Mouse (Mus musculus): Measurements from ENCODE around the gene Apobr.
A peak's percentile ranks its signal among the peaks of the same experiment; 100 is the strongest.

Apobr gene

GRCm38 (mm10) chr7:126584506-126584977 is at the start of gene Apobr:
Gene Apobr (plus strand): TSS chr7:126584942.
- DNase-seq (ENCODE audit: low read depth), result peak; percentile 81

DNA sequence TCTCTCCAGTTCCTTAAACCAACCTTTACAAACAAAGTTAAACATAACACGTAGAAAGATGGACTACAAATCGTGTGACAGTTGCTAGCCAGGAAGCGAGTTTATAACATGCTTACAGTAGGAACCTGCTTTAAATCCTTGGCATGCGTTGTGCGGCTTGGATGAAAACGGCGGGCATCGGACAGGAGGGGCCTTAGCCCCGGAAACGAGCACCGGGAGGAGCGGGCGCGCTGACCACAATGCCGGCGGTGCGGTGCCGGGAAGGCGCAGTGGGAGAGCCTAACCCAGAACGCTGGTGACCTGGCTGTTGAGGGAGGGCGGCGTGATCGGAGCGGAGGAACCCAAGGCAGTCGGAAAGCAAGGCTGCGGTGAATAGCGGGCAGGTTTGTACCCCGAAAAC is 49.0 kb upstream of the Apobr start:
- peak; percentile 29 for DNase-seq (ENCODE audit: low read depth)

DNA sequence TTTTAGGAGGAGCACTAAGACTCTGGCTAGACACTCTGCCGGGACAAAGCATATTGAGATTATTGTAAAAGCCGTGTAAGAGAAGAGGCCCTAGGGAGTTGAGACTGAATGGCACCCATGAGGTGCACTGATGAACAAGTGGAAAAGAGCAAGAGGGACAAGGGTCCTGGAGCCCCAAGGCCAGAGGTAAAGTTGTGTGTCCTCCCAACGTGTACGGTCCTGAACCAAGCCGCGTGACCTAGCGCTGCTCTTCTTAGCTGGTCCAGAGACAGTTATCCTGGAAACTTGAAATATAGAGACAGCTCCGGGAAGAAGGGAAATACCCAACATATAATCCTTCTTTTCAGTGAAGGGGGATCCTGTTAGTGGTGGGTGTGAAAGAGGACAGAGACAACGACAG is 48.3 kb upstream of the Apobr start:
- DNase-seq (ENCODE audit: low read depth), result no peak

DNA sequence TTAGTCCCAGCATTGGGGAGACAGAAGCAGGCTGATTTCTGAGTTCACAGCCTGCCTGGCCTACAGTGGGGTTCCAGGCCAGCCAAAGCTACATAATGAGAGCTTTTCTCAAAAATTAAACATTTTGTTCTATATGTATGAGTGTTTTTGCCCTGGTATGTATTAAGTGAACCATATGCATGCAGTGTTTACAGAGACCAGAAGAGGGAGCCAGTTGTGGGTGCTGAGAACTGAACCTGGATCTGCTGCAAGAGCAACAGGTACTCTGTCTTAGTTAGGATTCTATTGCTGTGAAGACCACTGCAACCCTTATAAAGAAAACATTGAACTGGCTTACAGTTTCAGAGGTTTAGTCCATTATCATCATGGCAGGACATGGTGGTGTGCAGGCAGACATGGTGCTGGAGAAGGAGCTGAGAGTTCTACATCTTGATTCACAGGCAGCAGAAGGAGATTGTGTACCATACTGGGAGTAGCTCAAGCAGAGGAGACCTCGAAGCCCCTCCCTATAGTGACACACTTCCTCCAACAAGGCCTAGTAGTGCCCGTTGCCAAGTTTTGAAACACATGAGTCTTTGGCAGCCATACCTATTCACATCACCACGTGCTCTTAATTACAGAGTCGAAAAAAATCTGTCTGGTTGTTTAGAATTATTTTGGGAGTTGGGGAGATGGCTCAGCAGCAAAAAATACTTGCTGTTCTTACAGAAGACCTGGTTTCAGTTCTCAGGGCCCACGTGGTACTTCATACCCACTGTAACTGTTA is 46.7 kb upstream of the Apobr start:
- DNase-seq (ENCODE audit: low read depth), result peak; percentile 81

DNA sequence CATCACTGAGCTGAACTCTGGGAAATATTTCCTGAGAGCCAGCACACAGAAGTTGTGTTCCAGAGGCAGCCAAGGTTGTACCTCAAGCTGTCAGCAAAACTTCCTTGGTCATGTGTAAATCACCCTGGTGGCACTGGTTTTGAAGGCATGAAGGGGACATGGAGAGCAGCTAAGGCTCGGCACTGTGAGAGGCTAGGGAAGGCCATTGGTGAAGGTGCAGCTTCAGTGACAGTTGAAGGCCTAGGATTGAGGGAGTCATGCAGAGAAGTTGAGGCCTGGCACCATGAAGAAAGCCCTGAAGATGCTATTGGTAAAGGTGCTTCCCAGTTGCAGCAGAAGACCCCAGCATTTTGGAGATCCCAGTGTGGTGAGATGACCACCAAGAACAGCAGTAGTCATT is 43.1 kb upstream of the Apobr start:
- DNase-seq (ENCODE audit: low read depth), result no peak

DNA sequence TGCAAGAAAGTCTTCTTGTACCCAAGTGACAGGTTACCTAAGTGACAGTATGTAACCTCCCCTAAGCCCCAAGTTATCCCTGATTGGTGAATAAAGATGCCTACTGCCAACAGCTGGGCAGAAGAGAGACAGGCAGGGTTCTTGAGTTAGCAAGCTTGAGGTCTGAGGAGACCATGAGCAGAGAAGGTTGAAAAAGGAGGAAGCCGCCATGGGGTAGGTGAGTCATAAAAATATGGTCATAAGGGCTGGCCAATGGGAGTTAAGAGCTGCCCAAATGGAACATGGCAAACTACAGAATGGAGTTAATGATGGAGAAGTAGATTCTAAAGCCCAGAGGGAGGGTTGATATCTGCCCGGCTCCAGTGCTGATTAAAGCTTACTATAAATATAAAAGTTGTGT is 39.1 kb upstream of the Apobr start:
- DNase-seq (ENCODE audit: low read depth), result no peak

GRCm38 (mm10) chr7:126554796-126555195 is 29.9 kb upstream of the Apobr start:
- DNase-seq (ENCODE audit: low read depth), result peak; percentile 61

- no peak for DNase-seq (ENCODE audit: low read depth)
Measured at GRCm38 (mm10) chr7:126556635-126557034, 28.1 kb upstream of the Apobr start.

GRCm38 (mm10) chr7:126565693-126566092 is 19.0 kb upstream of the Apobr start:
- DNase-seq (ENCODE audit: low read depth), result peak; percentile 78

- DNase-seq (ENCODE audit: low read depth), result peak; percentile 94
Measured at GRCm38 (mm10) chr7:126566094-126566765, 18.5 kb upstream of the Apobr start, which contains the start of gene Eif3c. Gene Eif3c (minus strand): TSS chr7:126566411.

DNA sequence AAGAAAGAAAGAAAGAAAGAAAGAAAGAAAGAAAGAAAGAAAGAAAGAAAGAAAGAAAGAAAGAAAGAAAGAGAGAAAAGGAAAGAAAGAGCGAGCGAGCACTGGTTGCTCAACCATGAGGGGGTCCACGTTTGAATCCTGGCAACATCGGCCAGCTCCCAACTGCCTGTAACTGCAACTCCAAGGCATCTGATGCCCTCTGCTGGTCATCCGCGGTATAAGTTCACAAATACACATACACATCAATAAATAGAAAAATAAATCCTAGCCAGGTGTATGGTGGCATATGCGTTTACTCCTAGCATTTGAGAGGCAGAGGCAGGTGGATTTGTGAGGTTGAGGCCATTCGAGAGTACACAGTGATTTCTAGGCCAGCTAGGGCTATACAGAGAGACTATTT is 7.8 kb upstream of the Apobr start:
- DNase-seq (ENCODE audit: low read depth), result peak; percentile 84

- DNase-seq (ENCODE audit: low read depth), result peak; percentile 69
Measured at GRCm38 (mm10) chr7:126579172-126579571, 5.6 kb upstream of the Apobr start.

DNA sequence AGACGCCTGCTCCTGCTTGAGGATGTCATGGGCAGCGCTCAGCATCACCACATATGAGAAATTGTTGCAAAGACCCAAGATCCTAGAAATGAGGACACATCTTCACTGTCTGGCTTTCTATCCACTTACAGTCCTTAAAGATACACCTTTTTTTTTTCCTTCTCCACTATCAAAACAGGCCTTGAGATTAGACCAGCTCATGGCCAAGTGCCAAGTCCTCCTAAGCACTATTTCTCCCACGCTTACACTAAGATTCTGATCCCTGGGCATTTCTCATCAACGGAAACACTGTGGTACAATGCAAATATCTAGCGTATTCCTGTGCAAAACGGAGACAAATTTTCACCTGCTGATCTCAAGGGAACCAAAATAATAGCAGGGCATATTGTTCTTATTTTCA is 3.1 kb upstream of the Apobr start:
- DNase-seq (ENCODE audit: low read depth), result no peak

DNA sequence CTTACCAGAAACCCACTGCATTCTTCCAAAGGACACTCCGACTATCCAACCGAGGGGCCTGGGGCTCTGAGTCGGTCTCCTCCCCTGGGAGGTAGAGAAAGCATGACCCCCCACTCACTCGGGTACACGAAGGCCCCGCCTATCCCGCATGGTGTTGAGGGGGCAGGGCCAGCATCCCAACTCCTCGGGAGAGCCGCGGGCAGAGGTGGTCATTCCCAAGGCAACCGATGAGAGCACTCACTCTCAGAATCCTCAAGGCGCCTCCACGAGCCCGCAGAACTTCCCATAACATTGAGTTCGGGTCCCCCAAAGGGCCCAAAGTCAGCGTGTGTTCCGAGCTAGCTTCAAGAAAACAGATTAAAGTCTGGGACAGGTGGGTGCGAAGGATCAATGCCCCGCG is 2.0 kb upstream of the Apobr start:
- no peak for DNase-seq (ENCODE audit: low read depth)

- DNase-seq (ENCODE audit: low read depth), result peak; percentile 94
Measured at GRCm38 (mm10) chr7:126583251-126583709, 1.5 kb upstream of the Apobr start.

GRCm38 (mm10) chr7:126583761-126584160 is 981 bp upstream of the Apobr start:
- DNase-seq (ENCODE audit: low read depth), result no peak

- no peak for DNase-seq (ENCODE audit: low read depth)
Measured at GRCm38 (mm10) chr7:126585717-126586116, 975 bp downstream of the Apobr start, which contains the start of gene Cln3. Gene Cln3 (minus strand): TSS chr7:126585817.

GRCm38 (mm10) chr7:126586839-126587238 is 2.1 kb downstream of the Apobr start:
- DNase-seq (ENCODE audit: low read depth), result no peak

- no peak for DNase-seq (ENCODE audit: low read depth)
Measured at GRCm38 (mm10) chr7:126587779-126588178, 3.0 kb downstream of the Apobr start.

DNA sequence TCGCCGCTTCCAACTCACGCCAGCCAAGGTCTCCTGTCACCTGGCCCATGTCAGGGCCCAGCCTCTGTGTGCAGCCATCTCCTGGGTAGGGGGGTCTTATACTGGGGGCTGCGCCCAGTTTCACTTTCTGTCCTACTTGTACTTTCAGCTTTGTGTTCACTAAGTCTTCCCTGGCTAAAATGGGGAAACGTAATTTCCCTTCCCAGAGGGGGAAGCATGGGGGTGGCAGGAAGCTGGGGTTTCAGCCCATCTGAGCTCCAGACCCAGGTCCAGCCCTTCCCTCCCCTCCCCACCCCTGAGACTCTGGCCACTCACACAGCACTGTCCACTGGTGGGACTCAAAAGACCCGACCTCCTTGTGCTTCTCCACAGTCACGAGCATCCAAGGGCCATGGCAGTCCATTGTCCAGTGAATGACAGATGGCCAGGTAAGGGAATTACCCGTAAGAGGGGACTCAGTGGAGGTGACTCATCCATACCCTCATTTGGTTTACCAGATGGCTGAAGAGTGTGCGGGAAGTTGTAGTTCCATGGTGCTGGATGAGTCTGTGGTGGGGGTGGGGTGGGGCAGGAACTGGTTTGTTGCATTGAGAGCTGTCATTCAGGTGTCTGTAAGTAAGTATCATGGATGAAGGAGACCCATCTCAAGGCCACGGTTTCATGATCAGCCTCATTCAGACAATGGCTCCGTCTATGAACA is 10.3 kb downstream of the Apobr start, which contains the start of gene Il27:
TSS of gene Il27 (minus strand) at position 80 of the 700 bp plus-strand sequence.
- DNase-seq (ENCODE audit: low read depth), result no peak

DNA sequence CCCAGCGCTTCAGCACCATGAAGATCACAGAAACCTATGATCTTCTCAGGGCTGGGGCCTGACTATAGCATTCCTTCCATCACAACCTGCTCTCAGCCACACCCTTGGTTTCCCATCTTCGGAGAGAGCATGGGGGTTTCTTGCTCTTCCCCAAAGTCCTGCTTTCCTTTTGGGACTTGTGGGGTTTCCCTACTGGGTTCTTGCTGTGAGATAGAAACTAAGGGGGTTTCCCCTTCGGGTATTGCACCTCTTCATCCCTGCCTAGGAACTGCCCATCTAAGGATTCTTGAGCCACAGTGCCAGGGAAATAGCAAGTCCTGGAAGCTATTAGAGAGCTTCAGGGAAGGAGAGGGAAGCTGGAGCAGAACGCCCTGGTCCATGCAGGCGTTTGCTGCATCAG is 11.1 kb downstream of the Apobr start:
- no peak for DNase-seq (ENCODE audit: low read depth)

DNA sequence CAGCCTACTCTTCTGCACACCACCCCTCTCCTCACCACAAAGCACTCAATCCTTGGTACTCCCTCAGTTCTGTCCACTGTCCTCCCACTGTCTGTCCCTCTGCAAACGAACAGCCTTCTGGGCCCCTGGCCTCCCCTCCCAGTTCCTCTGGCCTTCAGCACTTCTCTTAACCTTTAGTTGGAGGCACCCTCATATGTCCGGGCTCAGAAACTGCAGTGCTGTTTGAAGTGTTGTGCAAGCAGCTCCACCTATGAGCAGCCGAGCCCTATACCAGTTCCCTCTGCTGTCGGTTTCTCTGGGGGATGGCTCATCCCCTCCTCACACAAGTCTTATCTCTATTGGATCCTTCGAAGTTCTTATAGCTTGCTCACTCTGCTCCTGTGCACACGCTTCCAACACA is 11.7 kb downstream of the Apobr start:
- DNase-seq (ENCODE audit: low read depth), result no peak
